Mouse (Mus musculus) adrenal gland, postnatal 4 days (tissue): Measurements from ENCODE around the gene Lin7b. TPM values are rescaled to one million over a fixed set of nuclear protein-coding genes. Genes with fewer than 3 reads are reported as not detected.
"Not testable (repeated sequence)": the region's sequence is repeated elsewhere in the genome, so short reads cannot be mapped to it uniquely, and the experiment has no call there.

ENCODE experiments used
- DNase-seq, 2 experiments: peaks; one replicate each; pipeline ENCODE4 v3.0.0; 2021 to 2022; ENCODE audit warnings: low spot score in 2 of 2, mixed read lengths in 2 of 2
- total RNA-seq, 2 experiments: library from RNA; stranded (reverse); gene quantifications; 2 replicates each; pipeline ENCODE4 v1.2.3; 2021

Lin7b gene
- total RNA-seq, 2 experiments from 2014 or later: 4.8 to 4.9 TPM

DNA sequence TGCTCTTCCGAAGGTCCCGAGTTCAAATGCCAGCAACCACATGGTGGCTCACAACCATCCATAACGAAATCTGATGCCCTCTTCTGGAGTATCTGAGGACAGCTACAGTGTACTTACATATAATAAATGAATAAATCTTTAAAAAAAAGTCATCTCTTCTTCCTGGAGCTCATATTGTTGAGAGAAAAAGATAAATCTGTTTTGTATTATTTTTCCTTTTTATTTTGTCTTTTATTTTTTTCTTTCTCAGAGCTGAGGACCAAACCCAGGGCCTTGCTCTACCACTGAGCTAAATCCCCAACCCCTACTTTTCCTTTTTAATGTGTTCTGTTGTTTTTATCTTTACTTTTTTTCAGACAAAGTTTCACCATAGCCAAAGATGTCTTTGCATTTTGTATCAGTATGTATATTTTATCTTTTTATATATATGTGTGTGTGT is 26.0 kb upstream of the Lin7b start:
- DNase-seq: not testable (repeated sequence)

- DNase-seq: peak; percentile 100
Measured at GRCm38 (mm10) chr7:45395578-45396336, 25.4 kb upstream of the Lin7b start, which contains the start of gene Snrnp70. Gene Snrnp70, minus strand, starts transcription at chr7:45395742.

DNA sequence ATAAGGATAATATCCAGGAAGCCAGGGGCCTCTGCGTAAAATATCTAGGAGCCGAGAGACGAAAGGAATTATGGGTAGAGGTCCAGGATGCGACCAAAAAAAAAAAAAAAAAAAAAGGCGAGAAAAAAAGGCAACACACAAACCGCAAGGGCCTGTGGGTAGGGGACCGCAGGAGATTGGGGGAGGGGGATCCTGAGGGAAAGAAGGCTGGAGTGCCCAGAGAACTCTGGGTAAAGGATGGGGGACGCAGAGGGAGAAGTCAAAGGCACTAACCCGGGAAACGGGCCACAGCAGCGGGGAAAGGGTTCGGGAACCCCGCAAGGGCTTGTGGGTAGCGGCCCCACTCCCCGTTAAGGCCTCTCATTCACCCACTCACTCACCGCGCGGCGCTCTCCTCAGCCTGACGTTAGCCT is 24.8 kb upstream of the Lin7b start:
- no peak for DNase-seq

- DNase-seq: no peak
Measured at GRCm38 (mm10) chr7:45386077-45386476, 15.7 kb upstream of the Lin7b start.

GRCm38 (mm10) chr7:45376057-45376456 is 5.7 kb upstream of the Lin7b start:
- no peak for DNase-seq

- no peak for DNase-seq
Measured at GRCm38 (mm10) chr7:45374620-45375019, 4.2 kb upstream of the Lin7b start.

DNA sequence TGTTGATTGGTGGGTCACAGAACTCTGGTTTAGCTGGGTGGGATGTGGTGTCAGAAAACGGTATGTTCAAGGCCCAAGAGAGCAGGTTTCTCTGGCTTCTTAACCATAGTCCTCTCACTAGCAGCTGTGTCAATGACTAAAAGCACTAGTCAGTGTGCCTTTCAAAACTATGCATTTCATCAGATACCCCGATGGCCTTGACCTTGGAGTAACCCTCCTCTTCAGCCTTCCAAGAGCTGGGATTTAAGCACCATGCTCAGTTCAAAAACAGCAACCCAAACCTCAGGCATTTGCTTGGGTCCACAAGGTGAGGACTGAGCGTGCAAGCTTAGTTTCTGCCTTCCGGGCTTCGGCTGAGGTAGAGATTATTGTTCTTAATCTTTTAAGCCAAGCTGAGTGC is 2.0 kb upstream of the Lin7b start:
- DNase-seq: no peak

GRCm38 (mm10) chr7:45369836-45370474 is 428 bp downstream of the Lin7b start:
- no peak for DNase-seq

- no peak for DNase-seq
Measured at GRCm38 (mm10) chr7:45369022-45369745, 1.2 kb downstream of the Lin7b start.

- DNase-seq: no peak
Measured at GRCm38 (mm10) chr7:45368178-45368577, 2.2 kb downstream of the Lin7b start.

DNA sequence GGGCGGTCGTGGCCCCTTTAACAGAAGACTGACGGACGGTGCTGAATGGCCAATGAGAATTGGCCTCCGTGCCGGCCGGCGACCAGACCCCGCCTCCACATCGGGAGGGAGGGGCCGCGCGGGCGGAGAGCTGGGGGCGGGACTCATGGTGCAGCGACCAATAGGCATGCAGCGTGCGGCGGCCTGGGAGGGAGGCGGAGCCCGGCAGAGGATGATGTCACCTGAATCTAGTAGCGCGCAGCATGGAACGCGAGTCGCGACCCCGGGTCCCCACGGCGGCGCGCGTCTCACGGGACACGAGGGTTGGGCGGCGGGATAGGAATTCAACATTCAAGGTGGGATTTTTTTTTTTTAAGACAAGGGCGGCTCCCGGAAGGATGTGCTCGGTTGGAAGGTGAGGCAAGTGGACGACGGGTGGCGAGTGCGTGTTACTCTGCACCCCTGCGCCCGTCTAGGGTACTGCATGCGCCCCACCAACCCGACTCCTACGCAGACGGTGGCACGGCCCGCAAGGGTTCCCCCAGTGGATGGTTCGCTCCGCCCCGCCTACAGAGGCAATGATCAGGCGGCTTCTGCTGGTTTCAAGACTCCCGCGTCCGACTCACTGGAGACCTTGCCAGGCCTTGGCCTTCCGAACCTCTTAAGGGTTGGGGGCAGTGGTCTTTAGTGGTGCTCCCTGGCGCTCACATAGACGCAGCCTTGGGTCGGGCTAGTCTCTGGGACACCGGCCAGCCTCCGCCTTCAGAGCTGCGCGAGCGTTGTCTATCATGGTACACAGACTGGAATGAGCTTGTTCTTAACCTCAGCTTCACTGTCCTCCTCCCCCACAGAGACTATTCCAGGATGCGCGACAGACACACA is 3.1 kb downstream of the Lin7b start:
- peak; percentile 92 to 97 for DNase-seq

DNA sequence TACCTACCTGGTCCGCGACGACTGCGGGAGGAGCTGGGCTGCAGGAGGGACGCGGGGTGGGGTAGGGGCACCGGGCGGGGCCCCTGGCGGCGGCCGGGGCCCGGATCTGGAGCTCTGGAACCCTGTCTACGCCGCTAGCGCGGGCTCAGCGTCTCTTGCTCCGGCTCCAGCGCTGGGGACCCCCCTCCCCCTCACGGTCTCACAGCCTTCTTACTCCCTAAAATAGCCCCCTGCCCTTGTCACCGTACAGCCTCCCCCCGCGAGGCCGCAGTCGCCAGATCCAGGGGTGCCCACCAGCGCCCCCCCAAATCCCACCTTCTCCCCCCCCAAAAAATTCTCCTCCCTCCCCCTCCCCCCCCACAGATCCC is 3.7 kb downstream of the Lin7b start, which contains the start of gene Ppfia3:
TSS of gene Ppfia3 (minus strand) at position 368 of the 368 bp plus-strand sequence.
- DNase-seq: no peak

DNA sequence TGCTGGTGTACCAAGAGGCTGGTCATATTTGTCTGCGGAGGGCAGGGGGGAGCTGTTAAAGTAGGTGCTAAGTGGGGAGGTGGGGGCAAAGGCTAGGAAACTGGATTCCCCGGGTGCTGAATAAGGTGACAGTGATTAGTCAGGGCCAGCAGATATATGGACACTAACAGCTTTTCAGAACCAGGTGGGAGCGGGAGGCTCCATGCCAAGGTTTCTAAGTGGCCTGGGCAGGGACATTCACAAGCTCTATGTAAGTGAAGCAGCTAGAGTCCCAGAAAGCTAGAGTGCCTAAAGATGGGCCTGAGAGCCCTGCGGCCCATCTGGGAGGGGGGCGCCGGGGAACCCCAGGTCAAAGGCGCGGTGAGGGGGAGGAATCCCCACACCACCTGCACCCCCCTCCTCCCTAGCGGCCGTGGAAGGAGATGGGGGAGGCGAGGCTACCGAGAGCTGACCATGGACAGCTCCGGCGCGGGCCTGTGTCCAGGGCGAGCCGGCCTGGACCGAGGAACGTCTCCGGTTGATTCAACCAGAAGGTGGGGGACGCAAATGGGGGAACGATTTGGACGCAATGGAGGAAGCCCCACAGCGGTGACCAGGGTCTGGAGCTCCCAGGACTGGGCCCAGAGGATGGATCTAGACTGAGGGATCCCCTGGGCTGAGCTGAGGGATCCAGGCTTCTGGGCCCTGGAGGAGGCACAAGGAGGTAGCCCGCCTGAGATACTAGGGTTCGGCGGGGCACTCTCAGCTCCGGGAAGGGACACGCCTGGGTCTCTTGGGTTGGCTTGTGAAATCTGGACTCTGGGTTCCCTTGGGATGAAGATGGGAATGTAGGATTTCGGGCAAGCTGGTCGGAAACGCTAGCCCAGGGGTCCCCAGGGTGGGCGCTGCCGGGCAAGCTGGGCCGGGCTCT is 4.4 kb downstream of the Lin7b start:
- peak in 1 of 2 experiments; percentile 35 for DNase-seq

DNA sequence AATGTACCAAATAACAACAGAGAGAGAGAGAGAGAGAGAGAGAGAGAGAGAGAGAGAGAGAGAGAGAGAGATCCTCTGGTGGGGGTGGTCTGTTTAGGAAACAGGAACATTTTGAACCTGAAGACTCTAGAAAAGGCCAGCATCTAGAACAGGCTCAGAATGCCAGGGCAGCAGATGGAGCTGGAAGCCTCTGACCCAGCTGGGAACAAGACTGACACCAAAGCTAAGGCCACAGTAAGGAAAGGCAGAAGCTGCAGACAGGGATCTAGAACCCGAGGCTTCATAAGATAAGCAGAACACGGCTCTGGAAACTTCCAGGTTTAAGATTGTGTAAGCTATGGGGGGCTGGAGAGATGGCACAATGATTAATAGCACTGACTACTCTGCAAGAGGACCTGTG is 6.4 kb downstream of the Lin7b start:
- no peak for DNase-seq

DNA sequence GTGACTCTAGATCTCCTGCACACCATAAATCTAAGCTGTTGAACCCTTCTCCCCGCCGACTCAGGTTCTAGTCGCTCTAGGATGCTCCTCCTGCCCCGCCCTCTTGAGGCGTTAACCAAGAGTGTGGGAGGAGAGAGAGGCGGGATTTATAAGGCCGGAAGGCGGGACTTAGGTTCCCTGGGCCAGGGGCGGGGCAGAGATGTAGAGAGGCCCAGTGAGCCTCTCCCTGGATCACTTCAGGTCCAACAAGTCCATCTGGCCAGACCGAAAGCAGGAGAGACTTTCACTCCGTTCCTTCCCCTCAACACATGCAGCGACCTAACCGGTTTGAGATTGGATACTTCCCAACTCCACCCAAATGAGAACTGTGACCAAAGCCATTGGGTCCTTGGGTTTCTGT is 7.6 kb downstream of the Lin7b start:
- no peak for DNase-seq

DNA sequence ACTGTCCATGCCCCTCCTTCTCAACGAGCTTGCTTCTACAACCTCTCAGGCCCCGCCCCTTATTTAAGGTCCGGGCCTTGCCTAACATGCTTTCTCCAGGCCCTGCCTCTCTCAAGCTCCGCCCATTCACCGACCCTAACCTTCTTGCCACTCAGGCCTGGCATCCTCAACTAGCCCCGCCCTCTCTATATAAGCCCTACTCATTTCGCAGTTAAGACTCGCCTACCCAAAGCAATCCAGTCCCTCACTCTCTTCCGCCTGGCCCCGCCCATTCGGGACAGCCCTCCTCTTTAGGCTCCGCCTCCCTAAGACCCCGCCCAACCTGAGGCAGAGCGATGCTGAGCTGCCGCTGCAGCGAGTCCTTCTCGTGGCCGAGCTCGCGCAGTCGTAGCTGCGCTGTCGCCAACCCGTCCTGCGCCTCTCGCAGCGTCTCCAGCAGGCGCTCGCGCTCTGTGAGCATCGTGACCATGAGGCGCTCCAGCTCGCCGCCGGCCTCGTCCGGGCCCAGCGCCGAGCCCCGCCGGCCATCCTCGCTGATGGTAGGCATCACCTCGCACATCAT is 9.1 kb downstream of the Lin7b start:
- no peak for DNase-seq

GRCm38 (mm10) chr7:45360404-45361125 is 9.8 kb downstream of the Lin7b start:
- no peak for DNase-seq

DNA sequence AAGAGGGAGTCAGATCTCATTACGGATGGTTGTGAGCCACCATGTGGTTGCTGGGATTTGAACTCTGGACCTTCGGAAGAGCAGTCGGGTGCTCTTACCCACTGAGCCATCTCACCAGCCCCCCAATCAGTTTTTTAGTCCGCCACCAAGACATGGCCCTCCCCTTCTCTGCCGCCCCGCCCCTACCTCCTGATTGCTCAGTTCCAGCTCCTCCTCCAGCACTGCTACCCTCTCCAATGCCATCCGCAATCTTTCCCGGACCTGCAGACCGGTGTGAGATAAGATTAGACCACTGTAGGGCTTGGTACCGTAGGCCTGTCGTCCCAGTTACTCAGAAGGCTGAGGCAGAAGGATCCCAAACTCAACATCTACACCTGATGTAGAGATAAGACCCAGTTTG is 11.3 kb downstream of the Lin7b start:
- DNase-seq: not testable (repeated sequence)

- no peak for DNase-seq
Measured at GRCm38 (mm10) chr7:45356087-45356486, 14.3 kb downstream of the Lin7b start.
